Mouse (Mus musculus): ENCODE results near the gene Lrrc46.

Lrrc46 gene

DNA sequence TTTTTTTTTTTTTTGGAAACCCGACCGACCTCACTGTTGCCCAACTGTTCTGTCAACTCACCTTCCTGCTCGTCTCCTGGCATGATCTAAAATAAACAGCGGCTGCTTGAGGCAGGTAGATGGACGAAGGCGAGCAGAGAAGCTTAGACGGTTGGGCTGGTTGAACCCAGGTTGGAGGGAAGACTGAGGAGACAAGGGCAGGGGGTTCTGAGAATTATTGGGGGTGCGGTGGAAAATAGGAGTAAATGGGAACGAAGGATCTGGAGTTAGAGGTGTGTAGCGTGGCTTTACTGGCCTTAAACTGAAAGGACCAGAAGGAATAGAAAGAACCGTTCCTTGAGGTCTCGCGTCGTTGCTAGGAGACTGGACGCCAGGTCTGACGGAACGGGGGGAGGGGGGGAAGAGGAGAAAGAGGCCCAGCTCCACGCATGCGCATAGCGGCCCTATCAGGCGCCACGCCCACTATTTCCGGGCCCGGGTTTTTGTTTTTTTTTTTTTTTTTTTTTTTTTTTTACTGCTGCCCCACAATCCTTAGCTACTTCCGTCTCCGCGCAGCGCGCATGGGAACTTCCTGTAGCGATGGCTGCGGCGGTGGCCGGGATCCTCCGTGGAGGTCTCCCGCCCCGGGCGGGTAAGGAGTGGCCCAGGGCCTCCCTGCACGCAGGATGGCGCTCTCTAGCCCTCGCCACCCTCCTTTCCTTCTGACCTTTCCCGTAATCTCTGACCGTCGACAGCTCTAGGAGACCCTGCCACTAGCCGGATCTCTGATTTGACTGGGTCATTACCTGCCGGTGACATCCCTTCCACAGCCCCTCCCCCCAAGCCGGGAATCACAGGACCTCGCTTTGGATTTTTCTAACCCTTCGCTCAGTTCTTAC is at the start of gene Lrrc46, which contains the start of gene Mrpl10:
Gene Lrrc46, minus strand, starts transcription at position 386 of the 878 bp plus-strand sequence.
Gene Mrpl10, plus strand, starts transcription at position 539 of the 878 bp plus-strand sequence.
- in situ Hi-C loops (cut with MboI, MseI), result no loop called here

DNA sequence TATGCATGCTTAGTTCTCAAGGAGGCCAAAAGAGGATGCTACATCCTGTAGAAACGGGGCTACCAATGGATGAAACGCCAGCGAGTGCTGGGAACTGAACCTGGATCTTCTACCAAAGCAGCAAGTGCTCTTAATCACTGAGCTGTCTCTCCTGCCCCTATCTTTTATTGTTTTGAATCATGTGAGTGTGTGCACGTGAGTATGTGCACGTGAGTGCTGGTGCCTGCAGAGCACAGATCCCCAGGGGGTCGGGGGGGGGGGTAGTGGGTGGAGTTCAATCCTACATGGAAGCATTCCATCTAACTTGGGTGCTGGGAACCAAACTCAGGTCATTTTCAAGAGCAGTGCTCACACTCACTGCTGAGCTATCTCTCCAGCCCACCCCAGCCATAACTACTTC is 45.2 kb upstream of the Lrrc46 start:
- in situ Hi-C loops (cut with MboI, MseI), result no loop called here

DNA sequence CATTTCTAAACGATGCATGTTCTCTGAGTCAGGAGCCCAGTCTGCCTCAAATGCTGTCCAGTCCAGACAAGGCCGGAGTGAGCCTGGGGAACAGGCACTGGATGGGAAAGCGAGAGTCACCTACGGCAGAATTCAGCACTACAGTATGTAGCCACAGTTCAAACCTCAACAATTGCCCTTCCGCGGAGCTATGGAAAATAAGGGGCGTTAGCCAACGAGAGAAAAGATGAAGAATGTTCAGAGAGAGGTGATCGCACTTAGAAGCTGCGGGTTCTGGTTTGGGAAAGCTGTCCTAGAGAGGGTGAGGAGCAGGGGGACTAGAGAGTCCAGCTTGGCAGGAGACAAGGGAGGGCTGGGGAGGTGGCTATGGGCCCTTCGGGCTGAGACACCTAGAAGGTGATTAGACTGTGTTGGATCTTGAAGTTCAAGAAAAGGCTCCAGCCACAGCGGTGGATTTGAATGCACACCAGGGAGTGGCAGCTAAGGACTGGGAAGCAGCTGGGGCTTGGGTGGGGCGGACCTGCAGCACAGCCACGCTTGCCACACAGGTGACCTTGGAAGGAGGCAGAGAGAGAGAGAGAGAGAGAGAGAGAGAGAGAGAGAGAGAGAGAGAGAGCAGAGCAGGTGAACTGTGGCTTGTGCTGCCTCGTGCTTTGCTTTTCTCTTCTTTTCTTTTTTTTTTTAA is 43.8 kb upstream of the Lrrc46 start:
- in situ Hi-C loops (cut with MboI, MseI), result no loop called here

DNA sequence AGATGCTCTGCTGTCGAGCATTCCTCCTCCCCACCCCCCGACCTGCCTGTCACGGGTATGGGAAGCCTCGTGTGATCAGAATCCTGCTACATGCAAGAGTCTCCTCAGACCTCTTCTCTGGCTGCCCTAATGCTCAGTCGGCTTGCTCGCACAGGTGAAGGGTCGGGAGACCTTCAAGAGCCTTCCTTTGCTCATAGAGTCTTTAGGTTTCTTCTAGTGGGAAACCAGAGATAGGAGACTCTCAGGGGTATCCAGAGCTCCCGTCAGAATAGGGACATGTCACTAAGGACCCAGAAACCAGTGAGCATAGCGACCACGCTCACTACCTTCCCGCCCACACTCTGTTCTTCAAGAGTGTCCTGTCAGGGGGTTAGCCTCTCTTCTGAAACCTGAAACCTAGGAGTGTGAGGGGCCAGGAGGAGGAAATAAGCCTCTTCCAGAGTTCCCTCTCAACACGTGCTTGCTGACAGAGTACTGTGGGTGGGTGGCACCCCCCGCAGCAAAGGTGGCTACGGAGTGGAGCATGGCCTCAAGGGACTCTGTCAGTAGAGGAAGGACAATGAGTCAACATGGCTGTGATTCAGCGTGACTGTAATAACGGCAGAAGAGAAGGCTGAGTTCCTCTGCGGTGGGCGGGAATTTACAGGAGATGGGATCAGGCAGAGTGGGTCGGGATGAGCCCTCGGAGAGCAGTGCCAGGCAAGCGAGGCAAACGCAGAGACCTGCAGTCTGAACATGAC is 42.4 kb upstream of the Lrrc46 start:
- in situ Hi-C loops (cut with MboI, MseI), result no loop called here

DNA sequence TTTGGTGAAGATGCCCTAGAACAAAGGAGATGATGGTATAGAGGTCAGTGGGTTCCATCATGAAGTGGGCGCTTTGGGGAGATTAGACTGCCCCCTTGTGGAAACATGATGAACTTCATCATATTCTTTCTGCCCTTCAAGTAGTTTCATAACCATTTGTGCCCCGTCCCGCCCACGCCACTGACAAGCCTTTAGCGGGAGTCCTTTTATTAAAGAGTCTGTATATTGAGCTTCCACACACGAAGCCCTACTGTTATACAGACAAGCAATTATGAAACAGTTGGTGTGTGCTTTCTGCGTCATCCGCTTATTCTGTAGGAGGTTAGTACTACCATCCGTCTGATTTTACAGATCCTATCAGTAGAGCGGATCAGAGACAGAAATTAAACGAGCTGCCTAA is 41.8 kb upstream of the Lrrc46 start:
- in situ Hi-C loops (cut with MboI, MseI), result no loop called here

DNA sequence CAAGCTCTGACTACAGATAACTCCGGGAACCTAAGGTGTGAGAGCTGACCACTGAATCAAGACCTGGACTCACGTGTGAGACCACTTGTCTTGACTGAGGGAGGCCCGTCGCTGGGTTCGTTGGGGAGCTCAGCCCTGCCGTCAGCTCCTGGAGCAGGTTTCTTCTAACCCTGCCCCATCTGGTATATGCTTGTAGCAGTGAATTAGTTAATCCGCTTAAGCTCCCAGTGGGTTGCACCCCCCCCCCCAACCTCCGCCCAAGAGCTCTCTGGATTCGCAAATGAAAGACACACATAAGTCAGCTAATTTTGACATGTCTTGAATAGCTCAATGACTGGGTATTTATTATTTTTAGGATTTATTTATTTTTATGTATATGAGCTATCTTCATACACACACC is 39.1 kb upstream of the Lrrc46 start:
- in situ Hi-C loops (cut with MboI, MseI), result no loop called here

DNA sequence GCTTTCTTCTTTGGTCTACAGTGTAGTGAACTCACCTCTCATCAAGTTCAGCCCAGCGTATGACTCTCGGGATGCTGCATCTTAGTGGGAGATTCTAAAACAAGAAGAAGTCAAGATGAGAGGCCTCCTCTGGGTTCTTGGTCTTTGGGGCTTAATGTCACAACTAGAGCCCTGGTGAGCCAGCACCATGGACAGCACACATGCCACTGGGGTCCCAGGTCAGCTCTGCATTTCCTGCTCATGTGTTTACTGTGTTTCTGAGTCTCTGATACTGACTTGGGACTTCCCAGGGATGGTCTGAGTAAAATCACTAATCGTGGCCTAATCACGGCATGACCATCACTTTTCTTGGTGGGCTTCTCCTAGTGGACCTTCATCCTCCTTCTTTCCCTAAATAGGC is 37.5 kb upstream of the Lrrc46 start:
- in situ Hi-C loops (cut with MboI, MseI), result no loop called here

DNA sequence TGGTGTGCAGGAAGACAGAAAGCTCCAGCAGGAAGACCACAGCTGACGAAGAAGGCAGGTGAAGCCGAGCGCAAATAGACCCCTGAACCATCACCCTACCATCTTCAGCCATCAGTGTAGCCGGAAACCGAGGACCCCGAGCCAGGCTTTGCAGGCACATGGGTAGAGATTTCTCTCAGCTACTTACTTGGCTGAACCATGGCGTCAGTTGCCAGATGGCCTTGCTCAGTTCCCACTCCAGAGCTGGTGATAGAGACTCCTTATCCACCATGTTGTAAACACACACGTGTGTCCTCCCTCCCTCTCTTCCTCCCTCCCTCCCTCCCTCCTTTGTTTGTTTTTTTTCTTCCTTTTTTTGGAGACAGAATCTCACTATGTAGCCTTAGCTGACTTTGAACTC is 33.0 kb upstream of the Lrrc46 start:
- in situ Hi-C loops (cut with MboI, MseI), result no loop called here

DNA sequence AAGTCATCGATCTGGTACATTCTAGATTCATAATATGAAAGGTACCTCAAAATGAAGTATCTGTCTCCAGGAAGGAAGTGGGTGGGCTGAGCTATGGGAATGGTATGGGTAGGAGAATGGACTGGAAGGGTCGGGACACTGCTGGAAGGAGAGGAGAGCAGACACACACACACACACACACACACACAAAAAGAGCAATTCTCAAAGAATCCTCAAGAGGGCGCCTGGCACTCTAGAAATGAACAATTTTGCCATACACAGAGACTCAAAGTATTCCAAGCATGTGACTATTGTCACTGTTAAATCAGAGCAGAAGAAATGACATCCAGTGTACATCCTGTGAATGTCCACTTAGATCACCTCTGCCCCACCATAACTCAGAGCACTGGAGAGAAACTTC is 31.3 kb upstream of the Lrrc46 start:
- in situ Hi-C loops (cut with MboI, MseI), result no loop called here

DNA sequence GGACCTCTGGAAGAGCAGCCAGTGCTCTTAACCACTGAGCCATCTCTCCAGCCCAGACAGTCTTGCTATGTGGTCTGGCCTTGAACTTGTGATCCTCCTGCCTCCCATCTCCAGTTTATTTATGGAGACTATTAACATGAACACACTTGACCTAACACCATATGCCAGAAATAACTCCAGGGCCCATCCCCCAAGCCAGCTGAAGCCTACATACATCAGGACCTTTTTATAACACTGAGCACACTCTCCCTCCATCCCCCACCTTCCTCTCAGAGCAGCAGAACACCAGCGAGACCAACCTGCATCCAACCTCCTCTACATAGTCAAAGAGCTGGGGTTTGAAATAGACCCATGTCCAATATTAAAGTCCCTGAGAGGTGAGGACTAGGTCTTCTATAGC is 29.9 kb upstream of the Lrrc46 start:
- in situ Hi-C loops (cut with MboI, MseI), result no loop called here

DNA sequence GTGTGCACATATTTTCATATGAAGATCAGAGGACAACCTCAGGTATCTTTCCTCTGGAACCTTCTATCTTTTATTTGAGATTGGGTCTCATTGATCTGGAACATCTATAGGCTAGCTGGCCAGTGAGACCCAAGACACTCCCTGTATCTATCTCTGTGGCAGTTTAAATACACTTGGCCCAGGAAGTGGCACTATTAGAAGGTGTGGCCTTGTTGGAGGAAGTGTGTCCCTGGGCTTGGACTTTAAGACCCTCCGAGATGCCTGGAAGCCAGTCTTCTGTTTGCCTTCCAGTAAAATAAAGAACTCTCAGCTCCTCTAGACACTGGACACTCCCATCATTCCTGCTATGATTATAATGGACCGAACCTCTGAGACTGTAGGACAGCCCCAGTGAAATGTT is 28.6 kb upstream of the Lrrc46 start:
- in situ Hi-C loops (cut with MboI, MseI), result no loop called here

DNA sequence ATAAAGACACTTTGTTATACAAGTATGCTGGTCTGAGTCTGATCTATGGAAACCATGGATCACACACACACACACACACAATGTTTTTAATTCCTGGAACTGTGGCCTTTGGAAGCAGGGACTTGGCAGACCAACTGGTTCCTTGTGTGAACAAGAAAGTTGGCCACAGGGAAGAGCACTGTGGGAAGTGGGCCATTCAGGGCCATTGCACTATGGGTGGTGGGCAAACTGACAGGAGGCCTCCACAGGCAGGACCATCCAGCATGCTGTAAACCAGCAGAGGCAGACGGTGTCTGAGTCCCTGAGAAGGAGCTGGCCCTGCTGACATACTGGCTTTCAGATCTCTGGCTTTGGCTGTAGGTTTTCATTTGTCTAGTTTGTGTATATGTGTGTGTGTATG is 28.1 kb upstream of the Lrrc46 start:
- in situ Hi-C loops (cut with MboI, MseI), result no loop called here

DNA sequence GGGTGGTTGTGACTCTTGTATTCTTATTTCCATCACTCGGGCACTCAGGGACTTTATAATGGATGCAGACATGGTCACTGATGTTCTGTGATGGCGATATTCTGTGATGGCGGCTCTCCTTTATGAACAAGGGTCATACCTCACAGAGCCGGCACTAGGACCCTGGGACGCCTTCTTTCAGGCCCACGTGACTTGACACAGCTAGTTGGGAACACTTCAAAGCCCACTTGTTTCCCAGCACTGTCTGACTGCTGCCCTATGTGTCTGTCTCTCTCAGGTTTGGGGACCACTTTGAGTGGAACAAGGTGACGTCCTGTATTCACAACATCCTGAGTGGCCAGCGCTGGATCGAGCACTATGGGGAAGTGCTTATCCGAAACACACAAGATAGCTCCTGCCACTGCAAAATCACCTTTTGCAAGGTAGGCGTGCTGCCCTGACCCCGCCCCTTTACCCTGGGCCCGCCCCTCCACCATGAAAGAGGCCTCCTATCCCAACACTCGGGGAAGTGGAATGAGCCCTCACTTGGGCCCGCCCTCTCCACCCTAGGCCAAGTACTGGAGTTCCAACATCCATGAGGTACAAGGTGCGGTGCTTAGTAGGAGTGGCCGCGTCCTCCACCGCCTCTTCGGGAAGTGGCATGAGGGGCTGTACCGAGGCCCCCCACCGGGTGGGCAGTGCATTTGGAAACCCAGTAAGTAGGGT is 25.6 kb upstream of the Lrrc46 start:
- in situ Hi-C loops (cut with MboI, MseI), result no loop called here

DNA sequence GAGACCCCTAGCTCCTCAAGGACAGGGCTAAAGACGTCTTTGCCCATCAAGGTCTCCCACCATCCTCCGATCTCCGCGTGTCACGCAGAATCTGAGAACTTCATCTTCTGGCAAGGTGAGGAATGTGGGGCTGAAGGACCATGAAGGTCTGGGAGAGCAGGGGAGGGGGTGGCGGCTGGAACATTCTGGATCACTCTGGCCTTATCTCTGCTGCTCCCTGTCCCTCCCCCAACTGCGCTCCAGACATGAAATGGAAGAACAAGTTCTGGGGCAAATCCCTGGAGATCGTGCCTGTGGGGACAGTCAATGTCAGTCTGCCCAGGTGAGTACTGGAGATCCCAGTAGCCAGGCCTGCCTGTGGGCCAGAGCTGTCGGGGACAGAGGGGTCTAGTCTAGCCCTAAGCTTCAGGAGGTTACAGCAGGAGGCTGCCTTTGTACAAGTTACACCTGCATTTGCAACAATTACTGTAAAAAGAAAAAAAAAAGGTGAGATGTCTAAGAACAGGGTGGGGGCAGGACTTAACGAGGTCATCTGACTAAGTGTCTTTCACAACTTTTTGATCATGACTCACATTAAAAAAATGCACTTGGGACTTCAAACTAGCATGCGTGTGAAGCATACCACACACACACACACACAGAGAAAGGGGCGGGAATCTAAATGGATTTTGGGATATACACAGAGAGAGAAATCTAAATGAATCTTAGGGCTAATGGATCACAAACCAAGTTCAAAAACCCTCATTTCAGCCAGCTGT is 24.5 kb upstream of the Lrrc46 start:
- in situ Hi-C loops (cut with MboI, MseI), result no loop called here

DNA sequence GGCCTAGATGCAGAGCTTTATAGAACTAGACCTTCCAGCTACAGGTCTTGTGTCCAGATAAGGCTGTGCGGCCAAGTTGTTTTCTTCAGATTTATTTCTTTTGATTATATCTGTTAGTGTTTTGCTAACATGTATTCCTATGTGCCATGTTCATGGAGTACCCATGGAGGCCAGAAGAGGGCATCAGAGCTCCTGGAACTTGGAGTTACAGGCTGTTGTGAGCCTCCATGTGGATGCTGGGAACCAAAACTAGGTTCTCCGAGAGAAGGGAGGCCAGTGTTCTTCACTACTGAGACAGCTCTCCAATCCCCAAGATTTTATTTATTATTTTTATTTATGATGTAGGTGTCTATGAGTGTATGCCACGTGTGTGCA is 22.7 kb upstream of the Lrrc46 start:
- in situ Hi-C loops (cut with MboI, MseI), result no loop called here

DNA sequence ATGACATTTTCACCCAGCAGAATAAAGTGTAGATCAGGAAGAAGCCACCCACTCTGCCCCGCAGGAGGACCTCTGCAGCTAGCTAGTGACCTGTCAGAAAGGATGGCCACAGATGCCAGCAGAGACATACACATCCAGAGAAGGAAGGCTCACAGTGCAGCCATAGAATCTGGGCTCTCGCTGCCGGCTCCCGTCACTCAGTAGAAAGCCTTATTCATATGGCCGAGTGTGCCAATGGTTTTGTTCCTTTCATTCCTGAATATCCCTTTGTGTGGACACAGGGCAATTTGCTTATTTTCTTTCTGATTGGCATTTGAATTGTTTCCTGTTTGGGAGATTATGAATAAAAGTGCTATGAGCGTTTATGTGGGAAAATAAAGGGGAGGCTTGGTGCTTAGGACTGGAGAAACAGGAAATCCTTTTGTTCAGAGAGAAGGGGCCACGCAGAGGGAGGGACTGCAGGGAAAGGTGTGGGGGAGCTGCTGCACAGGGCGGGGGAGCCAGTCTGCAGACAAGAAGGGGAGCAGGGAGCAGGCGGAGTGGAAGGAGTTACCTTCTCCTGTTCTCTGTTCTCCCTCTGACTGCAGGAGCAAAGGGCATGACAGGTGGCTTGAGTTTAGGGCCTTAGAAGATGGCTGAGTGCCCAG is 22.2 kb upstream of the Lrrc46 start:
- in situ Hi-C loops (cut with MboI, MseI), result no loop called here

DNA sequence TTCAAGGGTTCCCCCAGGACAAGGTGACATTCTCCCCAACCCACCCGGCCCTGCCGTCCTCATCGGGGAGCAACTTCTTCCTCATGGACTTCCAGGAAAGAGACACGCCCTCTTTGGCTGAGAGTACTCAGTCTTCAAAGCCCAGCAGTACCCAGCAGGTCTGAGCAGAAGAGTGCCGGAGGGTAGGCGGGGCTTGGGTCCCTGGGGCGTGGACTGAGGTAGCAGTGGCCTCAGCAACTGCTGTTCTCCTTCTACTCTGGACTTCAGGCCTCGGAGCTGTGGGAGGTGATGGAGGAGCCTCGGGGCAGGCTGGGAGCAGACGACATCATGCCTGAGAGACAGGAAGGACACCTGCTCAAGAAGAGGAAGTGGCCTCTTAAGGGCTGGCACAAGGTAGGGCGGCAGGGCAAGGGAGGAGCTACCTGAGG is 11.0 kb upstream of the Lrrc46 start:
- in situ Hi-C loops (cut with MboI, MseI), result no loop called here

DNA sequence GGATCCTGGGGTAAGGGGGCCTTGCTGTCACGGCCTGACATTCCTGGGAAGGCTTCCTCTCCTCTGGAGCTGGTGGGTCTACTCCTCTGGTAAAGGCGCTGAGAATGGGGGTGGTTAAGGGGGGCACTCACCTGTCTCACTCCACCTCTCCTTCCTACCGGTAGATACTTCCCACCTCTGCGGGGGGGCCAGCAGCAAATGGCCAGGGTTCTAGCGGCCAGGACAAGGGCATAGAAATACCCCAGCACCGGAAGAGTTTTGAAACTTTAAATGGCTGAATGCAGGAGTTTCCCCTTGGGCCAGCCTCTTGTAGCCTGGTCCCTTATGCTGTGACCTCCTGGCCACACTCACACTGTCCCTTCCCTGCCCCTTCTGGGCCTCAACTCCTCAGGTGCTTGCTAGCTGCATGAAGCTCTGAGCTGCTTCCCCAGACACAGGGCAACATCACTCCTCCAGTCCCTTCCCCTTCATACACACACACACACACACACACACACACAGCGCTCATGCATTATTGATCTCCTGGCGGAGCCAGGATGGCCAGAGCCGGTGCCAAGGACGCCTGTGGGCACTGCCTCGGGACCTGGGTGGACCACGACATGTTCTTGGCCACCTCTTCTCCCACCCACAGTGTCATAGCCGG is 9.9 kb upstream of the Lrrc46 start:
- in situ Hi-C loops (cut with MboI, MseI), result no loop called here

DNA sequence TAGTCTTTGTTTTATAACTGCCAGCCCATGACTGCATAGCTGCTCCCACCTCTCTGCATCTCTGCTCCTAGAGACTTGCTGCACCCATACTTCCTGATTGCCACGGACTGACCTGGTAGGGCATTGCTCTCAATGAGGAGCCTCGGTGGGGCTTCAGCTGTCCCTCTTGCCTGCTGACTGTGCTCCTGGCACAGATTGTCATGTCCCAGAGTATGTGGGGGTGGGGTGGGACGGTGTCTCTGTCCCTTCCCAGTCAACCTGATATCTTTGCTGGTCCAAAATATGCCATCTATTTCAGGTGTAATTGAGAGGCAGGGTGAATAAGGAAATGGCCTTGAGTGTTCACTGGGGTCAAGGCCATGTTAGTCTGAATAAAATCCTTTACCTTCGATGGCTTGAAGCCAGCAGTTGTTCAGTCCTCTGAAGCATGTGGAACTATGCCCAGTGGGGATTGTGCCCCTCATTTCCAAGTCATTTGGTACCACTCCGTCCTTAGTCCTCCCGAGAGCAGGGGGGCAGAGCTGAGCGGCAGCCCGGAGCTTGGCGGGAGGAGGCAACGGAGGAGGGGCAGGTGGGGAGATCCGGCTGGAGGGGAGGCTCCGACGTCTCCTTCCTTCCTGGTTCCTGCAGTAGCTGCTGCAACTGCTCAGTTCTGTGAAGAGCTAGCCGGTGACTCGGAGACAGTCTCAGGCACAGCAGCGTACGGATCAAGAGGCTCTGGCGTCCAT is 9.2 kb upstream of the Lrrc46 start, which contains the start of gene Osbpl7:
Gene Osbpl7, plus strand, starts transcription at position 413 of the 728 bp plus-strand sequence.
- in situ Hi-C loops (cut with MboI, MseI), result no loop called here
